Mouse (Mus musculus) megakaryocyte, embryonic 14.5 days (primary cell): ENCODE measurements around the gene Mrps12.

Experiments used
- FLI1 ChIP-seq: IDR thresholded peaks from 2 replicates; pipeline ENCODE4 v1.6.1; 2012; ENCODE audit warnings: low read length, inconsistent platforms, mixed read lengths
- GATA1 ChIP-seq: IDR thresholded peaks from 3 replicates; pipeline ENCODE4 v1.6.1; 2012; ENCODE audit warnings: mixed read lengths, low read length, inconsistent platforms, borderline replicate concordance

DNA sequence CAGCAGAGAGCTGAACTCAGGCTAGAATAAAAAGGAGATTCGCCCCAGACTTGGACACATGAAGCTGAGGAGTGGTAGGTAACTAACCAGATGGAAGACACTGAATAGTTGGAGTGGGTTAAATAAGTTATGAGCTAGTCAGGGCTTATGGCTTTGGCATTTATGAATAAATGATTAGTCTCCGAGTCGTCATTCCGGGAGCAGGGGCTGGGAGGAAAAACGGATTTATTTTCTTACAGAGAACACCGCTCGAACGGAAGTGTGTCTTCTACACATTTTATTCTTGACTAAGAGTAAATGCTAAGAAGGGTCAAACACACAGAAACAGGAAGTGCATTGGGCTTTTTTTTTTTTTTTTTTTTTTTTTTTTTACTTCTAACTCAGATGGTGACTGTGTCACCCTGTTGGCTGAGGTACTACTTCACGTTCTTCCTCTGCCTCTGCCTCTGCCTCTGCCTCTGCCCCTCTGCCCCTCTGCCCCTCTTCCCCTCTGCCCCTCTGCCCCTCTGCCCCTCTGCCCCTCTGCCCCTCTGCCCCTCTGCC, 38.9 kb downstream of the Mrps12 start:
- TF ChIP-seq GATA1 = no peak
- no peak for TF ChIP-seq FLI1
